Mouse (Mus musculus): Measurements from ENCODE around the gene Sco2.

The Sco2 gene

DNA sequence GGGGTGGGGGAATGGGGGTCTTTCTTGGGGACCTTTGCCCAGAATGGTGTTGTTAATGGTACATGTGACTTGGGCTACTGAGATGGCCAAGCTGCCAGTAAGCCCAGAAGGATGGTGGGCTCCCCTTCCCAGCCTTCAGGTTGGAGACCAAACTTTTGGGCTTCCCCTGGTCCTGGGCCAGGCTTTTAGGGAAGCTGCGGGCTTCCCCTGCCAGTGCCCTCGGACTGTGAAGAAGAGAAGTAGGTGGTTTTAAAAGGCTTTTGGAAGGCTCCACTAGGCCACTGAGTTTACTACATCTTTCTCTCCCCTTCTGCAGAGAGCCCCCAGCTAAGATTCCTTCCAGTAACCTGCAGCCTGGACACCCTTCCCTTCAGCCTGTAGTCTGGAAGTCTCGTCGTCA, 50.0 kb downstream of the Sco2 start:
- no peak for DNase-seq (ENCODE audit: extremely low spot score)

DNA sequence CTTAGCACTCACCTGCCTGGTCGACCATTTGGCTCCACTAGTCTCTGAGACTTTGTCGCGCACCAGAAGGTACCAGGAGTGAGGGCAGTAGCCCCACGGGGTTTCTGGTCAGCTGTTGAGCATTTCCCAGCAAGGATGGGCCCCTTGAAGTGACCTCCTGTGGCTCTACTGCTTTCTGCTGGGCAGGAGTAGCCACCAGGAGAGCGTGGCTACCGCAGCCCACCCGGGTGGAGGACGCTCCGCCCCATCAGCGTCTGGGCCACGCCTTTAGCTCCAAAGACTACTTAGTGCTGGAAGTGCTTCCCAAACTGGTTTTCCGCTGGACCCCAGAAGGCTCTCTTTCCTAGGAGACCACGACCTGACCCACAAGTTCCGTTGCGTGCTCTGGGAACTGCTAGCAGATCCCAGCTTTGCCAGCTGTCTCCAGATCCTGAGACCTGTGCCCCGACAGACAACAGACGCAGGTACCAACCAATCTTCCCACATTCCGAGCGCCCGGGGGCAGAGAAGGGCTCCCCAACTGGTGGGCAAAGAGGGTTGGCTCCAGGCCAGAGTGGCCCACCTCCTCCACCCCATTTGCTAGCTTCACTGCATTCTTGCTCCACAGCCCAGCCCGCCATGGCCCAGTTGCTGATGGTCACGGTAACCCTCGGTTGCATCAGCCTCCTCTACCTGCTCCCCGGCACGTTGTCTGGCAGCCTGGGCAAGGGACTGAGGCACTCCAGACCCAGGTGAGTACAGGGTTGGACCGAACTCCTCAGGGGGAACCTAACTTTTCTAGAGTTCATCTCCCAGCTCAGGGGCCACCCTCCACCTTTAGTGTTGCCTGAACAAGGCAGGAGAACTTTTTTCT, 50.8 kb downstream of the Sco2 start, which contains the start of gene Adm2:
TSS of gene Adm2 (plus strand) at position 51 of the 853 bp plus-strand sequence.
- peak; percentile 7 for DNase-seq (ENCODE audit: extremely low spot score)

All from embryo, embryonic 9.5 days (tissue).